Mouse (Mus musculus) liver, embryonic 11.5 days (tissue): ENCODE data around the gene Ppp2r1b. TPM values are rescaled to one million over a fixed set of nuclear protein-coding genes. Genes with fewer than 3 reads are reported as not detected.

ENCODE experiments used
- ATAC-seq: fragments of 200-750 bp; cut with Nextera tagmentation; replicated peaks from 2 replicates; pipeline ENCODE4 v1.8.0; 2017; ENCODE audit warnings: moderate number of reproducible peaks, mild to moderate bottlenecking, moderate TSS enrichment, moderate library complexity; ENCODE audit not compliant: low FRiP score
- DNase-seq: peaks from one replicate; pipeline ENCODE4 v3.0.0-alpha.2; 2017; ENCODE audit warnings: low spot score
- H3K27ac ChIP-seq: fragments of 300-500 bp; sonication (generic); 2 replicates; pipeline ENCODE4 v1.5.1; 2014; ENCODE audit warnings: mild to moderate bottlenecking, low read depth, low read length, control low read depth
- H3K27me3 ChIP-seq: fragments of 300-500 bp; sonication (generic); replicated peaks from 2 replicates; pipeline ENCODE4 v1.6.1; 2014; ENCODE audit warnings: low read length, mixed read lengths; ENCODE audit not compliant: control insufficient read depth, insufficient read depth
- H3K36me3 ChIP-seq: fragments of 300-500 bp; sonication (generic); 2 replicates; pipeline ENCODE4 v1.6.1; 2014; ENCODE audit warnings: mild to moderate bottlenecking, low read length, moderate library complexity, mixed read lengths; ENCODE audit not compliant: control insufficient read depth, insufficient read depth
- H3K4me1 ChIP-seq: fragments of 300-500 bp; sonication (generic); replicated peaks from 2 replicates; pipeline ENCODE4 v1.6.1; 2014; ENCODE audit warnings: low read length, mixed read lengths; ENCODE audit not compliant: control insufficient read depth, insufficient read depth
- H3K4me2 ChIP-seq: fragments of 300-500 bp; sonication (generic); 2 replicates; pipeline ENCODE4 v1.6.1; 2014; ENCODE audit warnings: mild to moderate bottlenecking, control low read depth, moderate library complexity
- H3K4me3 ChIP-seq: fragments of 300-500 bp; sonication (generic); 2 replicates; pipeline ENCODE4 v1.5.1; 2014; ENCODE audit warnings: low read depth, low read length, control low read depth
- H3K9ac ChIP-seq: fragments of 300-500 bp; sonication (generic); 2 replicates; pipeline ENCODE4 v1.6.1; 2014; ENCODE audit warnings: low read depth, low read length, control low read depth
- H3K9me3 ChIP-seq: fragments of 300-500 bp; sonication (generic); 2 replicates; pipeline ENCODE4 v1.6.1; 2016; ENCODE audit warnings: low read length, inconsistent platforms, mixed read lengths; ENCODE audit not compliant: control insufficient read depth
- WGBS: fragments of 180-500 bp; shearing (Covaris S2); extraction: QIAGEN DNeasy Blood & Tissue Kit; methylation state at CpG from one replicate; pipeline ENCODE4 v1.1.7; 2014; 5-methylcytosine and 5-hydroxymethylcytosine counted together
- polyA plus RNA-seq: library from polyadenylated mRNA; unstranded; fragments of >200 nt; fragmentation: Nextera tagmentation; extraction: Ambion mirVana; gene quantifications from 2 replicates; pipeline ENCODE4 v1.2.1, GENCODE M21; 2014

Gene Ppp2r1b
- polyA plus RNA-seq, 1 experiment from 2014 or later = 143 TPM

DNA sequence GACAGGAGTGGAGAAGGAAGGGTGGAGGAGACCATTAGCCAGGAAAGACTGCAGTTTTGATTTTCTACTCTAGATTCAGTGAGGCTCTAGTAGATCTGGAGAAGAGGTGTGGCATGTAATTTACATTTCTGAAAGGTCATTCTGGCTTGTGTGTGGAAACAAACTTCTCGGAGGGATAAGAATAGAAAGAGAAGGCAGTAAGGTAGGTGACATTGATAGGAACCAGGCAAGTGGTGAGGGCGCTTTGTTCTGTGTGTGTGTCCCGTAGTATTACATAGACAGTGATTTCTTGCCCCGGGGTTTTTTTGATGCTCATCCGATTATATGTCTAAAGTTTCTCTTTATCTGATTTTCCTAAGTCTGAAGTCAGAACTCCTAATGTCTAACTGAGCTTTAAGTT lies 19.8 kb downstream of the Ppp2r1b start:
- H3K4me1 ChIP-seq = no peaks in the 10 kb centered on the region
- DNase-seq = no peak
- no peak overlapping the region for H3K27ac ChIP-seq
- H3K9ac ChIP-seq = no peak overlapping the region
- H3K4me2 ChIP-seq = no peak overlapping the region
- no peak for ATAC-seq
- WGBS = 86% methylated on average over 5 of the region's 5 CpGs
- peaks cover 69% of the 10 kb centered on the region for H3K36me3 ChIP-seq
- H3K27me3 ChIP-seq = no peaks in the 10 kb centered on the region
- H3K4me3 ChIP-seq = no peak overlapping the region
- H3K9me3 ChIP-seq = no peaks in the 10 kb centered on the region

DNA sequence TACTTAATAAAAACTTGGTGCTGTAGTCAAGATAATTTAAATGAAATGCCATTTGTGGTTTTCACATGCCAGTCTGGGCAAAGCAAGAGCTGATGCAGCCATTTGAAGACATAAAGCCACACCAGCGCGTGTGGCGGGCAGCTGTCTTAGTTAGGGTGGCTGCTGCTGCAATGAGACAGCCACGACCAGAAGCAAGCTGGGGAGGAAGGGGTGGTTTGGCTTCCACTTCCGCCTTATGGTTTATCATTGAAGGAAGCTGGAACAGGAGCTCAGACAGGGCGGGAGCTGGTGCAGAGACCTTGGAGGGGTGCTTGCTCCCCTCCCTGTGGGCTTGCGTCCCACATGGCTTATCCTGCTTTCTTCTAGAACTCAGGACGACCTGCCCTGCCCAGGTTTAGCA lies 20.7 kb downstream of the Ppp2r1b start:
- H3K9me3 ChIP-seq = no peaks in the 10 kb centered on the region
- no peak overlapping the region for H3K9ac ChIP-seq
- WGBS = 61% methylated on average over 8 of the region's 8 CpGs
- H3K36me3 ChIP-seq = peaks cover 68% of the 10 kb centered on the region
- H3K27ac ChIP-seq = no peak overlapping the region
- no peak overlapping the region for H3K4me2 ChIP-seq
- no peaks in the 10 kb centered on the region for H3K4me1 ChIP-seq
- DNase-seq = no peak
- no peak overlapping the region for H3K4me3 ChIP-seq
- H3K27me3 ChIP-seq = no peaks in the 10 kb centered on the region
- ATAC-seq = no peak

GRCm38 (mm10) chr9:50867015-50867414 lies 21.9 kb downstream of the Ppp2r1b start:
- Histone ChIP-seq H3K4me1 (no peaks in the 10 kb centered on the region), H3K9me3 (no peaks in the 10 kb centered on the region), H3K36me3 (peaks cover 63% of the 10 kb centered on the region), H3K9ac (no peak overlapping the region), H3K27ac (no peak overlapping the region), H3K27me3 (no peaks in the 10 kb centered on the region), H3K4me2 (no peak overlapping the region), H3K4me3 (no peak overlapping the region)
- DNase-seq (no peak), ATAC-seq (no peak)
- 93% methylated on average over 6 of the region's 6 CpGs for WGBS

DNA sequence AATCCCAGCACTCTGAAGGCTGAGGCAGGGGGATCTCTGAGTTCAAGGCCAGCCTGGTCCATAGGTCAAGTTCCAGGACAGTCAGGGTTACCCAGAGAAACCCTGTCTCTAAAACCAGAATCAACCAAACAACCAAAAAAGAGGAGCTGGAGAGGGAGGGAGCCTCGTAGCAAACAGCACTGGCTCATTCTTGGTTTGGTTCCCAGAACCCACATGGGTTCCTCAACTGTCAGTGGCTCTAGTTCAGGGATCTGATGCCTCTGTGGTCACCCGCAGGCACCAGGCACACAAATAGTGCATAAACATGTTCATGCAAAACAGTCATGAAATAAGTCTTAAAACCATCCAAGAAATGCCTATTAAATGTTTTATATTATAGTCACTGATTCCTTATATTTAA lies 23.1 kb downstream of the Ppp2r1b start:
- H3K9ac ChIP-seq = no peak overlapping the region
- DNase-seq (no peak), ATAC-seq (no peak)
- peaks cover 56% of the 10 kb centered on the region for H3K36me3 ChIP-seq
- H3K27me3 ChIP-seq = no peaks in the 10 kb centered on the region
- no peak overlapping the region for H3K27ac ChIP-seq
- H3K4me3 ChIP-seq = no peak overlapping the region
- H3K9me3 ChIP-seq = no peaks in the 10 kb centered on the region
- WGBS = 92% methylated on average over 2 of the region's 2 CpGs
- no peaks in the 10 kb centered on the region for H3K4me1 ChIP-seq
- no peak overlapping the region for H3K4me2 ChIP-seq

- no peaks in the 10 kb centered on the region for H3K9me3 ChIP-seq
- H3K9ac ChIP-seq = no peak overlapping the region
- no peak overlapping the region for H3K27ac ChIP-seq
- peaks cover 49% of the 10 kb centered on the region for H3K36me3 ChIP-seq
- no peak overlapping the region for H3K4me3 ChIP-seq
- no peaks in the 10 kb centered on the region for H3K27me3 ChIP-seq
- ATAC-seq (no peak), DNase-seq (no peak)
- H3K4me2 ChIP-seq = no peak overlapping the region
- WGBS = 93% methylated on average over 9 of the region's 9 CpGs
- H3K4me1 ChIP-seq = no peaks in the 10 kb centered on the region
Measured at GRCm38 (mm10) chr9:50873210-50873609, 28.1 kb downstream of the Ppp2r1b start.

DNA sequence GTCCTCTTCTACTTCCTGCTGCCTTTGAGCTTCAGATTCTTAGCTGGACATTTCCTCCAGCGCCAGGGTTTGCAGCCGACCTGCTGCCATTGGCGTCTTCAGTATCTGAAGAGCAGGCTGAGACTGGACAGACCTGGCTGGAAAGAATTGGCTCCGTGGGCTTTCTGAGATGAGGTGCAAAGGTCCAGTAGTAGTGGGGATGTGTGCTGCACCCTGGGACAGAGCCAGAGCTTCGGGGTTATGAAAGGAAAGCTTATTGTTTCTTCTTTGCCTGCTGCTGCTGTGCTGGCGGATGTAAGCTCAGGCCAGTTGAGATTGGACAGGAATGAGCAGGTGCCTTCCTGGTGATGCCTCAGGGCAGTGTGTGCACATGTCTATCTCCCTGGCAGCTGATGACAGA lies 28.9 kb downstream of the Ppp2r1b start:
- peaks cover 47% of the 10 kb centered on the region for H3K36me3 ChIP-seq
- no peak for DNase-seq
- H3K4me2 ChIP-seq = no peak overlapping the region
- H3K27me3 ChIP-seq = no peaks in the 10 kb centered on the region
- H3K9ac ChIP-seq = no peak overlapping the region
- H3K4me3 ChIP-seq = no peak overlapping the region
- WGBS = 92% methylated on average over 6 of the region's 6 CpGs
- no peak for ATAC-seq
- H3K27ac ChIP-seq = no peak overlapping the region
- no peaks in the 10 kb centered on the region for H3K4me1 ChIP-seq
- no peaks in the 10 kb centered on the region for H3K9me3 ChIP-seq

DNA sequence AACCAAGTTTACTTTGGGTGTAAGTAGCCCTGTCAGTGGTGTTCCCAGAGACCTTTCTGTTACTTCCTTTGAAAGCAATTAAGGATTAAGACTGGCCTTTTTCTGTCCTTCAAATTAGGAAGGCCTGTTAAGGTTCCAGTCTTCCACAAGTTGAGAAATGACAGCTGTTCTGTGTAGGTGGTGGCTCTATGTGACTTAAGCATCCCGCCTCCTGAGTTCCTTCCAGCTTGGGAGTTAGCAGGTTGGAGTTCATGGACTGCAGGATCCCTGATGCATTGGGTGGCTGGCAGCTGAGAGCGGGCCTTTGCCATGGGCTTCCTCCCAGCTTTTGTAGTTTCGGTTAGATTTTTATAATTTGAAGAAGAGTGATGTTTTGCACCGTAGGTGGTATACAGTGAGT lies 30.4 kb downstream of the Ppp2r1b start:
- DNase-seq (no peak), ATAC-seq (no peak)
- Histone ChIP-seq H3K27ac (no peak overlapping the region), H3K9me3 (no peaks in the 10 kb centered on the region), H3K9ac (no peak overlapping the region), H3K4me3 (no peak overlapping the region), H3K4me2 (no peak overlapping the region), H3K36me3 (peaks cover 53% of the 10 kb centered on the region), H3K27me3 (no peaks in the 10 kb centered on the region), H3K4me1 (no peaks in the 10 kb centered on the region)
- 94% methylated on average over 4 of the region's 4 CpGs for WGBS

GRCm38 (mm10) chr9:50876287-50876686 lies 31.2 kb downstream of the Ppp2r1b start:
- no peaks in the 10 kb centered on the region for H3K4me1 ChIP-seq
- no peak overlapping the region for H3K9ac ChIP-seq
- 96% methylated on average over 3 of the region's 3 CpGs for WGBS
- DNase-seq (no peak), ATAC-seq (no peak)
- peaks cover 49% of the 10 kb centered on the region for H3K36me3 ChIP-seq
- H3K4me2 ChIP-seq = no peak overlapping the region
- H3K9me3 ChIP-seq = no peaks in the 10 kb centered on the region
- H3K27me3 ChIP-seq = no peaks in the 10 kb centered on the region
- H3K4me3 ChIP-seq = no peak overlapping the region
- H3K27ac ChIP-seq = no peak overlapping the region

GRCm38 (mm10) chr9:50877431-50877830 lies 32.3 kb downstream of the Ppp2r1b start:
- no peak for DNase-seq
- no peaks in the 10 kb centered on the region for H3K9me3 ChIP-seq
- H3K4me1 ChIP-seq = no peaks in the 10 kb centered on the region
- no peak overlapping the region for H3K4me2 ChIP-seq
- H3K27ac ChIP-seq = no peak overlapping the region
- H3K36me3 ChIP-seq = peaks cover 49% of the 10 kb centered on the region
- H3K9ac ChIP-seq = no peak overlapping the region
- no peaks in the 10 kb centered on the region for H3K27me3 ChIP-seq
- no peak for ATAC-seq
- 78% methylated on average over 3 of the region's 3 CpGs for WGBS
- H3K4me3 ChIP-seq = no peak overlapping the region
